Mouse (Mus musculus) brown adipose tissue, adult 24 weeks (tissue): ENCODE measurements around the gene Nrxn2. TPM values are rescaled to one million over a fixed set of nuclear protein-coding genes. Genes with fewer than 3 reads are reported as not detected.

ENCODE experiments used
- H3K27ac ChIP-seq: fragments of 200-500 bp; replicated peaks from 2 replicates; pipeline ENCODE4 v1.5.1; 2012; ENCODE audit warnings: low read depth, mild to moderate bottlenecking, low read length
- H3K4me1 ChIP-seq: fragments of 200-500 bp; 2 replicates; pipeline ENCODE4 v1.6.1; 2012; ENCODE audit warnings: low read length, mixed read lengths; ENCODE audit not compliant: control insufficient read depth, insufficient read depth, insufficient read length
- H3K4me3 ChIP-seq: fragments of 200-500 bp; 2 replicates; pipeline ENCODE4 v1.5.1; 2012; ENCODE audit warnings: low read depth, mild to moderate bottlenecking, low read length, moderate library complexity; ENCODE audit not compliant: insufficient read depth
- polyA plus RNA-seq: library from polyadenylated mRNA; stranded (reverse); fragments of >200 nt; gene quantifications from 2 replicates; pipeline ENCODE4 v1.2.4, GENCODE M21; 2012; ENCODE audit not compliant: missing spikeins, insufficient read depth, insufficient read length

The Nrxn2 gene
- polyA plus RNA-seq, 1 experiment, result 1.1 TPM

DNA sequence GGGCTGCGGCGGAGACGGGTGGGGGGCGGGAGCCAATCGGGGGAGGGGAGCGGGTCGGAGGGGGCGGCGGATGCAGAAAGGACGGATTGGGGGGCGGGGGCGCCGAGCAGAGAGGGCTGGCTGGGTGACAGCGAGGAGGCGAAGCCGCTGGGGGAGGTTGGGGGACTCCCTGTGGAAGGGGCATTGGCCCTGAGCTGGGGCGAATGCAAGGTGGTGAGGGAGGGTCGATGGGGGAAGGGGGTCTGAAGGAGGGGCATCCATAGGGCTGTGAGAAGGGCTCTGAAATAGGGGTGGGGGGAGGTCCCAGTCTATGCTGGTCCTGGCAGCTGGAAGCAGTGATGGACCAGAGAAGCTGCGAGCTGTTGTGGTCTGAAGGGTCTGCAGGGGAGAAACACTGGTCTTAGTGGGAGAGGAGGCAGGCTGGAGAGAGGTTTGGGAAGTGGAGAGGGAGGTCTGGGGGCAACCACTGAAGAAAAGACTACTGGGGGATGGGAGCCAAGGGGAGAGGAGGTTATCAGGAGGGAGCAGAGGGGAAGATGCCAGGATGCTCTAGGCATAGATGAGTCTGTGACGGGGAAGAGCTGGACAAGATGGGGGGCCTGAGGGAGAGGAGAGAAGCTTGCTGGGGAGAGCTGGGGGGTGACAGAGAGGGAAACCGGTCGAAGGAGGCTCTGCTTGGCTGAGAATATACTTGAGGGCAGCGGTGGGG is 607 bp downstream of the Nrxn2 start:
- Histone ChIP-seq H3K4me3 (no peak overlapping the region), H3K27ac (no peak overlapping the region), H3K4me1 (no peaks in the 10 kb centered on the region)

DNA sequence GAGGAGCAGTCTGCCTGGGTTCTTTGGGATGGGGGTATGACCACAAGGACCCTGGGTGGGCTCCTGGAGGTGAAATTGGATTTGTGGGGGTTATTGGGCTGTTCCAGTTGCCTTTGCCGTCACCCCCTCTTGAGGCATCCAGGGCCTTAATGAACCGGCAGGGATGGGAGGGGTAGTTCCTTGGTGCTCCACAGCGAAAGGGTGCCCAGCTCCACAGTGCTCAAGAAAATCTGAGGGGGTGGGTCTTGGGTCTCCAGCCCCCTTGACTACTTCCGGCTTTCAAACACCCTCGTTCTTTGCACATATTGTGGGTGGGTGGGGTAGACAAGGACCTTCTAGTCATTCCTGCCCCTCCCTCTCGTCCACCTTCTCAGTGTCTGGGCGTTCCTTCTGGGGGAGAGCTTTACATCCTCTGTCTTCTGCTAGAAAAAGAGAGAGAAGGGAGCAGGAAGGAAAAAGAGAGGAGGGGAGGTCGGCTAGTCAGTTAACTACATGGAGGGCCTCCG is 1.3 kb downstream of the Nrxn2 start:
- no peak overlapping the region for H3K27ac ChIP-seq
- H3K4me1 ChIP-seq, result no peaks in the 10 kb centered on the region
- H3K4me3 ChIP-seq, result no peak overlapping the region

DNA sequence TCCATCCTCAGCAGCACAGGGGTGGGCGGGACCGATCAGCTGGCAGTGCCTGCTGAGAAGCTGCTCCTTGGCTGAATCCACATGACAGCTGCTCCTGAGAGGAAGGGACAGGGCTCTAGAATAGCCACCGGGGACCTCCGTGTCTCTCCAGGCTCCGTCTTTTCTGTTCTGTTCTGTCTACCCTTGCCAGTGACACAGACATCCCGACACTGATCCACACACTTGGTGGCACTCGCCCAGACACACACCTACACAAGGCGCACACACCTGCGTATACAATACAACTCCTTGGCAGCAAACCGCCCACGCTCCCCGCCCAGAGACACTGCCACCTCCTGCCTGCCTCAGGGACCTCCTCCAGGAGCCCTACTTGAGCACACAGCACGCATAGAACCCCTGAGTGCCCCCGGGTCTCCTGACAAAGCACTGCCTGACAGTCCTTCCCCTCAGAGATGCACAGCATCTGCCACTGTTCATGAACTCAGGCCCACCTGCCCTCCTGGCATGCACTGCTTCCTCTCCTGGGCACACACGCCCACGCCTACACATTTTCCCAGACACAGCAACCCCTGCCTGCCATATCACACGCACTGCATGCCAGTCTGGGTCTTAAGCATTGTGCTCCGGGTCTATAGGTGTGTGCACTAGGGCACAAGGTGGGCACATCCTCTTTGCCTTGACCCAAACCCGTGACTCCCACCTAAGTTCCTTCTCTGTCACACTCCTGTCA is 2.1 kb downstream of the Nrxn2 start:
- Histone ChIP-seq H3K4me1 (no peaks in the 10 kb centered on the region), H3K4me3 (no peak overlapping the region), H3K27ac (no peak overlapping the region)

DNA sequence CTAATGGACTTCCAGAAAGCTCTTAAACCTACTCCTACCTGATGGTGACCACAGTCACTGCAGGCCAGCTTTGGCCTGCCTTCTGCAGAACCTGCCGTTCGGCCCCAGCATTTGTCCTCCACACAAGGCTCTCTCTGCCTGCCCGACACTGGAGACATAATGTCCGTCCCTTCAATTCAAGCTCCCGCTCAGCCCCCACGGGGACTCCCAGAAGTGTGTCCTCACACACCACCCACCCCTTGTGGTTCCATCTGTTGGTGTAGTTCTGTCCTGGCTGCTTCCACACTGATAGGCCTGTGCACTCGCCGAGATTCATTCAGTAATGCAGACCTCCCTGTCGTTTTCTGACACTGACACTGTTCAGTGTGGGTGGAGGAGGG is 2.7 kb downstream of the Nrxn2 start:
- H3K4me1 ChIP-seq, result no peaks in the 10 kb centered on the region
- no peak overlapping the region for H3K4me3 ChIP-seq
- no peak overlapping the region for H3K27ac ChIP-seq

DNA sequence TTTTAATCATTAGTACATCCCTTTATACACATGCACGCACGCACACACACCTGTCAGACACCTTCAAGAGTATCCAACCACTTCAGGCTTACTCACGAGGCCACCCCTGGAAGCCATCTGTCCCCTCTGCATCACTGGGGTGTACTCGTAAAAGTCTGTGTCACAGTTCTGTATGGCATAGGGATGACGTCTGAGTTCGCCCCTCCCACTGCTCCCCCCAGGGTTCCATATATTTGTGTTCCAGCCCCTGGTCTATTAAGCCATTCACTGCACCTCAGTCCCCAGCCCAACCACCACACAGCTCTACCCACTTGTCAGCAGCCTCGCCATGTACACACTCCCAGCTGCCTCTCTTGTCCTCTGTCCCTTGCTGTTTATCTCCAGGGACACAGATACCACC is 3.5 kb downstream of the Nrxn2 start:
- H3K27ac ChIP-seq, result no peak overlapping the region
- H3K4me1 ChIP-seq, result no peaks in the 10 kb centered on the region
- H3K4me3 ChIP-seq, result no peak overlapping the region

DNA sequence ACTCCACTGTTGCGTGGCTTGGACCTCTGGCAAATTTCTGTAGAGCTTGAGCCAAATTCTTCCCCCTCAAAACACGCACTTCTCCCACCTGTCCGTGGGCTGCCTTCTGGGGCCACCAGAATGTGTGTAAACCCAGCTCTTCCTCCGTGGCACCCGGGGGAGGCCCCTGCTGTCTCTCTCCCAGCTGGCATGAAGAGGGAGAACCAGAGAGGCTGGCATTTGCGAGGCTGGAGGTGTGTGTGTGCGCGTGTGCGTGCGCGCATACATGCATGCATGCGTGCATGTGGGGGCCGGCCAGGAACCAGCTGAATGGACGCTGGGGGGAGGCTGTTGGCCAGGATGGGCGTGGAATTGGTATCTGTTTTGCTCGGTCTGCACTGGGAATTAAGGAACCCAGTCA is 4.7 kb downstream of the Nrxn2 start:
- no peak overlapping the region for H3K4me3 ChIP-seq
- H3K27ac ChIP-seq, result no peak overlapping the region
- H3K4me1 ChIP-seq, result 0 out of 2 replicates have a peak, but pooled peaks cover 2% of the 10 kb centered on the region

DNA sequence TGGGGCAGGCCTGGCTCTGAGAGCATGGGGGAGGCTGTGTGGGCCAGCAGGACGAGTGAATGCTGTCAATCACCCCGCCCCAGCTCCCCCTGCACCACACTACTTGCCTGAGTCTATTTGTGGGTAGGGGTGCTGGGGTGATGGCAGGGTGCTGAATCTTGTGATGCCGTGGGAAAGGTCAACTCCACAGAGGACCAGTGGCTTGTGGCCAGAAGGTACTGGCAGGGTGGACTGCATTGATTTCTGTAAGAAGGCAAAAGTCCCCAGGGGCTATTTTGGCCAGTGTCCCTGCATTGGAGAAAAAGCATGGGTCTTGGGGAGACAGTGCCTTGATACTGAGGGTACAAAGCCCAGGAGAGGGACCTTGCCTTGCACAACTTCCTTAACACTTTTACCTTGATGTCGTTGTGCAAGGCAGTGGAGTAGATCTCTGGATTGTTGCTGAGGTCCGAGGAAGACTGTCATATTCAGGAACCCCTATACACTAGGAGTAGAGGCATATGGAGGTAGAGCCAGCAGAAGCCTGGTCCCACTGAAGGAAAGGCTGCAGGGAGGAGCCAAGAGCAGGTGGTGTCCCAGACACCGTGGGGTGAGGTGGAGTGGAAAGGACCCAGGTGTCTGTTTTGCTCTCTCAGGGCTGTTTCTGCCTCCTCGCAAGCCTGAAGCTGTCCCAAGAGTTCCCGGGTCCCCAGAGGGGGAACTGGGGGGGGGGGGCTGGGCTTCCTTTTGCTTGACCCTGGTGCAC is 5.8 kb downstream of the Nrxn2 start:
- Histone ChIP-seq H3K4me3 (no peak overlapping the region), H3K4me1 (0 out of 2 replicates have a peak, but pooled peaks cover 2% of the 10 kb centered on the region), H3K27ac (no peak overlapping the region)

DNA sequence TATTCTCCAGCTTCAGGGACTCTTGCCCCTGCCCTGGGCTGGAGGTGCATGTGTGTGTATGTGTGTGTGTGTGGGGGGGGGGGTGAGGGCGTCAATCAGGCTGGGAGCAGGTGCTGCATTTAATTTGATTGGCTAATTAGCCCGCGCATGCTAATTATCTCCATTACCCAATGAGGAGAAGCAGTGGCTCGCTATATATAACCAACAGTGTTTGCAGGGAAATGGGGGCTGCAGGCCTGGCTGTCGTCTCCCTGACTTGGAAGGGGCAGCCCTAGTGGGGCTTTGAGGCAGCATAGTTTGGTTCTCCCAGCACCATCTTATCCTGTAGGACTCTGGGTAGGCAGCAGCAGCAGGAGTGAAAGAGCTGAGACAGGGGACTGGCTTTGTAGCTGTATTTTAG is 7.1 kb downstream of the Nrxn2 start:
- 0 out of 2 replicates have a peak, but pooled peaks cover 2% of the 10 kb centered on the region for H3K4me1 ChIP-seq
- no peak overlapping the region for H3K27ac ChIP-seq
- no peak overlapping the region for H3K4me3 ChIP-seq

DNA sequence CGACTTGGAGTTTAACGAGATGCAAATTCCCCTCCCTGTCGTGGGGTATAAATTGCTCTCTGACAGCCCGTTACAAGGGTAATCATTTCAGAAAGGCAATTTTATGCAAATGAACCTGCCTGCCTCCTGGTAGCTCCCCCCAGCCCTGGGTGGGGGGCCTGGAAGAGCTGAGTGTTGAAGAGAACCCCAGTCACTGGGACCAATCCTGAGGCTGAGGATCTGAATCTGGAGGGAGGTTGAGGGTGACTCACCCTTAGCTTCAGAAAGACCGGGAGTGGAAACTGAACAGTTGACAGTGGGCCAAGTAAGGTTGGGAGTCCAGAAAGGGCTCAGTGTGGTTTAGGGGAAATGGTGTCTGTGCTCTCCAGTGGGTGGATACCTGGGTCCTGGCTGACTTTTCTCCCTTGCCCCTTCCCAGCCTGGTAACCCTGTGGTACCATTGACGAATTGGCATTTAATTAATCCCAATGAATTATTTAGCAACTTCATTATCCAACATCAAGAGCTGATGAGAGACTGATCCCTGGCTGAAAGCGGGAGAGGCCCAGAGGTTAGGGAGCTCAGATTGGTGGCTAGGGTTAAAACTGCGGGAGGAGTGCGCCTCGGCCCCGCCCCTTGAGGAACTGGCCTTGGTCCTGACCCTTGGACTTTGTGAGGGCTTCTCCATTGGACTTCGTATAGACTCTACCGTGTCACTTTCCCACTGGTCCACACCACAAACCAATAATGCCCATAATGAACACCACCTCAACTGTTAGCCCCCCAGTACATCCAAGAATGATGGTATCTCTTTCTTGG is 8.4 kb downstream of the Nrxn2 start:
- Histone ChIP-seq H3K4me3 (no peak overlapping the region), H3K4me1 (0 out of 2 replicates have a peak, but pooled peaks cover 2% of the 10 kb centered on the region), H3K27ac (no peak overlapping the region)

DNA sequence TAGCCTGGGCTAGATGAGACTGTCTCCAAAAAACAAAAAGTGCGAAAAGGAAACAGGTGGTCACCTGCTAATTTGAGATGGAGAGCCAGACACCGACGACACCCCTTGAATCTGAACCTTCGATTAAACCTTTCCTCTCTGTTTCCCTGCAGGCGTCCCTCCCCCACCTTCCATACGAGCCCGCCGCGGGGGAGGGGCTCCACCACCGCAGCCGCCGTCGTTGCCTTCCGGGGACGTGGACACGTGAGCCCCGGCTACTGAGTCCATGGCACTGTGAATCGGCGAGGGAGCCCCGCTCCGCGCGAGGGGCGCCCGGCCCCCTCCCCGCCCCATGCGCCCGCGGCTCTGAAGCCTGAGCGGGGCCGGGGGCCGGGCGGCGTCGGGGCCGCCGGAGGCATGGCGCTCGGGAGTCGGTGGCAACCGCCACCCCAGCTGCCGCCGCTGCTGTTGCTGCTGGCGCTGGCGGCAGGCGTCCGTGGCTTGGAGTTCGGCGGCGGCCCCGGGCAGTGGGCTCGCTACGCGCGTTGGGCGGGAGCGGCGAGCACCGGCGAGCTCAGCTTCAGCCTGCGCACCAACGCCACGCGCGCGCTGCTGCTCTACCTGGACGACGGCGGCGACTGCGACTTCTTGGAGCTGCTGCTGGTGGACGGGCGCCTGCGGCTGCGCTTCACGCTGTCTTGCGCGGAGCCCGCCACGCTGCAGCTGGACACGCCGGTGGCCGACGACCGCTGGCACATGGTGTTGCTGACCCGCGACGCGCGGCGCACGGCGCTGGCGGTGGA is 9.3 kb downstream of the Nrxn2 start:
- Histone ChIP-seq H3K4me1 (0 out of 2 replicates have a peak, but pooled peaks cover 2% of the 10 kb centered on the region), H3K4me3 (0 out of 2 replicates have a peak overlapping the region, but pooled peaks have one; percentile 14), H3K27ac (no peak overlapping the region)

DNA sequence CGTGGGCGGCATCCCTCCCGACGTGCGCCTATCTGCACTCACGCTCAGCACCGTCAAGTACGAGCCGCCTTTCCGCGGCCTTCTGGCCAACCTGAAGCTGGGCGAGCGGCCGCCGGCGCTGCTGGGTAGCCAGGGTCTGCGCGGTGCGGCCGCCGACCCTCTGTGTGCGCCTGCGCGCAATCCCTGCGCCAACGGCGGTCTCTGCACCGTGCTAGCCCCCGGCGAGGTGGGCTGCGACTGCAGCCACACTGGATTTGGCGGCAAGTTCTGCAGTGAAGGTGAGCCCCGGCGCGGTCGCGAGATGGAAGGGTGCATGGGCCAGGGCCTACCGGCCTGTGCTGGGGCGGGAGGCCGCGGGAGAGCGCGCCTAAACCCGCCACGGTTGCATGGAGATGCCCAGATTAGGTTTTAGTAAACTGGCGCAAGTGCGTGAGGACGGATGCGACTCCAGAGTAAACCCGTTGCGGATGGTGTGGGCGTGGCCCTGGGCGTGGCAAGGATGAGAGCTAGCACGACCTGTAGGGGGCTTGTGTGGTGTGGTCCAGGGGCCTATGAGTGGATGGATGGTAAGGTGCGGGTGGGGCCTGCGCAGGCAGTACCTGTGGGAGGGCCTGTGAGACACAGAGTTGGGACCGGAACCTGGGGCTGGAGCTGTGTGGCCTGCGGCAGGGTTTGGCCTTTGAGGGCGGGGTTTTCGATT is 10.1 kb downstream of the Nrxn2 start:
- Histone ChIP-seq H3K4me3 (no peak overlapping the region), H3K4me1 (0 out of 2 replicates have a peak, but pooled peaks cover 2% of the 10 kb centered on the region), H3K27ac (no peak overlapping the region)

DNA sequence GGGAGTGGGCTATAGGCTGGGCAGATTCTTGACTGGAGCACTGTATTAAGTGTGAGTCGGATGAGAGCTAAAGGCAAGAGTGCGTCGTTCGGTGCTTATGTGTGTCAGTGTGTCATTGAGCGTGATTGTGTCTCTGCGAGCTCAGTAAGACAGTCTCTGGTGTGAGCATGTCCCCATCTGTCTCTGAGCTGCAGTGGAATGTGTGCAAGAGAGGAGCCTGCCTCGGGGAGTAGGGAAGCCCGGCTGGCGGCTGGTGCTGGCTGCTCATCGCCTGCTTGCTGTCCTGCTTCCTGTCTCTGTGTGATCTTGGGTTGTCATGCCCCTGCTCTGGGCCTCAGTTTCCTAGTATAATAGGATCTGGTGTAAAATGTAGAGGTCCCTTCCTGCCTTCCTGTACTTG is 24.5 kb downstream of the Nrxn2 start:
- H3K27ac ChIP-seq, result no peak overlapping the region
- no peaks in the 10 kb centered on the region for H3K4me1 ChIP-seq

DNA sequence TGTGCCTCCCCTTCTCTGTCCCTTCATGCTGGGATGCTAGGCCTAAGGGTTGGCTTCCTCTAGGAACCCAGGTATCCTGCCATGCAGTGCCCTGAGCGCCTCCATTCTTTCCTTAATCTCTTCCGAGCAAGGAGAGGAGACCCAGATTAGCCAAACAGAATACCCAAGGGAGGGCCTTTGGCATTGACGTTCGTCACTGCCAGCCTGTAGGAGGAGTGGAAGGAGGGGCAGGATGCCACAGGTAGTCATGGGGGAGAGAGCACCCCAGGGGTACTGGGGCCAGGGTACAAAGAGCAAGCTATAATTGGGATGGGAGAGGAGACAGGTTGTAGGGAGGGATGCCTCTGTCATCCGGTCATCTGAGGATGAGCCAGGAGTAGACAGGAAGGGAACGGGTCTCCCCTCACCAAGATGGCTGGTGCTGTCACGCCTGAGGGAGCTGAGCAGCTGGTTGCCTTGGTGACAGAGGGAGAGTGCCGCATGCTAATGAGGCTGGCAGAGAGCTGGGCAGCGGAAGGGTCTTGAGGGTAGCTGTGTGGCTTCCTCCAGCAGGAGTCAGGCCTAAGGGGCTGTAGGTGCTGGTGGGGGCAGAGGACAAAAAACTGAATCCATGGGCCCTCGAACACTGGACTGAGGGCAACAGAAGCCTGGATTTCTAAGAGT is 27.4 kb downstream of the Nrxn2 start:
- H3K4me1 ChIP-seq, result no peaks in the 10 kb centered on the region
- H3K4me3 ChIP-seq, result no peak overlapping the region
- no peak overlapping the region for H3K27ac ChIP-seq

More for the DNA sequence above, 24.5 kb downstream of the Nrxn2 start:
- H3K4me3 ChIP-seq, result no peak overlapping the region
